20 mouse cellular contexts compared by ENCODE assay signal in the genomic region with DNA sequence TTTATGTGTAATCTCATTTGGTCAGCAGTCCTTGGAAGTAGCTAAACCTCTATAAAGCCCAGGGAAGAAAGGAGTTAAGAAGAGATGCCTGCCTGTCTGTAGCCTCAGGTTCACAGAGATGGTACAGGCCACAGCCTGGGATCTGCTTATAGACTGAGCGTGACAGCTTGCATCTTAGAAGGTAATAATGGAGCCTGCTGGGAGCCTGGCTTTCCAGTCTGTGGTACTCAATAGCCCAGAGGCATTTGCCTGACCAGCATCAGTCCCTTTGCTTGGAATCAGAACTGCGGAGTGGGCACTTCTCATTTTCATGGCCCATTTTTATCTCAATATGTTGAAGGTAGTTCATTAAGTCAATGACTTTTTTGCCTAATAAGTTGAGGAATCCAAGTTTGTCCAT. TPM values are rescaled to one million over a fixed set of nuclear protein-coding genes. Genes with fewer than 3 reads are reported as not detected.
"Had no signal": no experiment of that assay in that cellular context is flagged by ENCODE, and none has a peak within 500 bp of the region (broad histone marks: within the 10 kb centered on the region; RNA-seq: fewer than 3 reads in every experiment).

No protein-coding gene starts in this region.

- H3K9me3 ChIP-seq: lung, embryonic 15.5 days; midbrain, embryonic 12.5 days; neural tube, embryonic 12.5 days; stomach, embryonic 15.5 days had no signal

- H3K27ac ChIP-seq: lung, embryonic 15.5 days; macrophage; midbrain, embryonic 12.5 days; neural tube, embryonic 12.5 days; stomach, embryonic 15.5 days; stomach, postnatal 0 days had no signal

- H3K4me2 ChIP-seq: lung, embryonic 15.5 days; midbrain, embryonic 12.5 days; neural tube, embryonic 12.5 days; stomach, embryonic 15.5 days had no signal

- H3K4me1 ChIP-seq: lung, embryonic 15.5 days; megakaryocyte, embryonic 14.5 days; midbrain, embryonic 12.5 days; neural tube, embryonic 12.5 days; stomach, embryonic 15.5 days had no signal

- H3K9ac ChIP-seq: liver, postnatal 0 days; lung, embryonic 15.5 days; midbrain, embryonic 12.5 days; neural tube, embryonic 12.5 days; stomach, embryonic 15.5 days had no signal

- H3K4me3 ChIP-seq: lung, embryonic 15.5 days; megakaryocyte, embryonic 14.5 days; midbrain, embryonic 12.5 days; neural tube, embryonic 12.5 days; stomach, embryonic 15.5 days had no signal

- ATAC-seq: liver, postnatal 0 days; lung, postnatal 0 days; midbrain, embryonic 16.5 days had no signal

- H3K27me3 ChIP-seq: lung, embryonic 15.5 days; megakaryocyte, embryonic 14.5 days; midbrain, embryonic 12.5 days; neural tube, embryonic 12.5 days; stomach, embryonic 15.5 days had no signal

- H3K36me3 ChIP-seq: lung, embryonic 15.5 days; midbrain, embryonic 12.5 days; neural tube, embryonic 12.5 days; stomach, embryonic 15.5 days had no signal

- DNase-seq: liver, postnatal 0 days; lung, adult 2 months; lung, postnatal 14 days; lung, postnatal 36 days; midbrain, embryonic 14.5 days; right cerebral cortex, postnatal 14 days; thymus, adult 2 months; thymus, postnatal 25 days; thymus, postnatal 4 days had no signal

RNA-seq across cellular contexts. Expression of gene Masp1, which starts 53.9 kb away (rescaled TPM):
- total RNA-seq: megakaryocyte progenitor cell, adult 5-6 weeks; neutrophil, adult 5-6 weeks had no signal
